Mouse (Mus musculus): ENCODE data around the gene Crybb1. TPM values are rescaled to one million over a fixed set of nuclear protein-coding genes. Genes with fewer than 3 reads are reported as not detected.
A peak's percentile ranks its signal among the peaks of the same experiment; 100 is the strongest.

Gene Crybb1
- total and polyA plus RNA-seq, 2 experiments = not detected

GRCm38 (mm10) chr5:112217031-112217430 lies 38.6 kb upstream of the Crybb1 start:
- 74% methylated on average over 22 of the region's 22 CpGs for WGBS
- H3K27ac ChIP-seq (replicated peaks; ENCODE audit: insufficient read depth, low read depth, low read length) = no peak overlapping the region
- H3K27me3 ChIP-seq (ENCODE audit: control insufficient read depth, insufficient read depth, low read length) = no peaks in the 10 kb centered on the region
- no peak overlapping the region for H3K9ac ChIP-seq (ENCODE audit: low read depth, low read length)
- H3K79me2 ChIP-seq (ENCODE audit: control insufficient read depth, insufficient read depth, low read length) = no peaks in the 10 kb centered on the region
- peaks cover 2% of the 10 kb centered on the region; the same call in 1 of the 2 replicates for H3K4me1 ChIP-seq (ENCODE audit: control insufficient read depth, insufficient read depth, low read length)
- no peaks in the 10 kb centered on the region for H3K36me3 ChIP-seq (ENCODE audit: control insufficient read depth, insufficient read depth, low read length)
- TF ChIP-seq CTCF (IDR thresholded peaks at IDR 0.05; ENCODE audit: low read depth, low read length) = no peak
- TF ChIP-seq POLR2A (IDR thresholded peaks at IDR 0.05; ENCODE audit: extremely low read depth, insufficient read depth, low read length) = no peak
- DNase-seq (ENCODE audit: extremely low read depth, low read depth, low spot score) = no peak
- H3K4me3 ChIP-seq (ENCODE audit: insufficient read depth, low read depth, low read length) = no peak overlapping the region

GRCm38 (mm10) chr5:112218679-112219078 lies 36.9 kb upstream of the Crybb1 start:
- no peaks in the 10 kb centered on the region for H3K79me2 ChIP-seq (ENCODE audit: control insufficient read depth, insufficient read depth, low read length)
- DNase-seq (ENCODE audit: extremely low read depth, low read depth, low spot score) = no peak
- peaks cover 2% of the 10 kb centered on the region; the same call in 1 of the 2 replicates for H3K4me1 ChIP-seq (ENCODE audit: control insufficient read depth, insufficient read depth, low read length)
- no peak overlapping the region for H3K4me3 ChIP-seq (ENCODE audit: insufficient read depth, low read depth, low read length)
- no peak overlapping the region for H3K27ac ChIP-seq (replicated peaks; ENCODE audit: insufficient read depth, low read depth, low read length)
- H3K9ac ChIP-seq (ENCODE audit: low read depth, low read length) = no peak overlapping the region
- H3K27me3 ChIP-seq (ENCODE audit: control insufficient read depth, insufficient read depth, low read length) = no peaks in the 10 kb centered on the region
- no peaks in the 10 kb centered on the region for H3K36me3 ChIP-seq (ENCODE audit: control insufficient read depth, insufficient read depth, low read length)
- TF ChIP-seq POLR2A (IDR thresholded peaks at IDR 0.05; ENCODE audit: extremely low read depth, insufficient read depth, low read length) (no peak), CTCF (IDR thresholded peaks at IDR 0.05; ENCODE audit: low read depth, low read length) (no peak)
- WGBS = 79% methylated on average over 4 of the region's 4 CpGs

DNA sequence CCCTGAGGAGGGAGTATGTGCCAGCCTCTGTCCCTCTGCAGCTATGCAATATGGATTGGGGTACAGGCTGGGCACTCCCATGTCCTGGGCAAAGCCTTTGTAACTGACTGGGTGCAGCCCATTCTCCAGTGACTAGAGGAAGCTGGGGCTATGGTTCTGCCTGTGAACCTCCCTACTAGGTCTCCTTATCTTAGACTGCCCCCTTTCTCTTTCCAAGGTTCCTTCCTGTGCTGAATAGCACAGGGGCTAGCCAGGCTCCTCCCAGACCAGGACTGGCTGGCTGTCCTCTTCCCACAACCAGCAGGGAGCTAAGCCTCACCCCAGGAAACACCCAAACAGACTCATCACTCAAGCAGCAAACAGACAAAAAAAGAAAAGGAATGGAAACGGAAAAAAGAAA lies 36.2 kb upstream of the Crybb1 start:
- no peak for TF ChIP-seq CTCF (IDR thresholded peaks at IDR 0.05; ENCODE audit: low read depth, low read length)
- TF ChIP-seq POLR2A (IDR thresholded peaks at IDR 0.05; ENCODE audit: extremely low read depth, insufficient read depth, low read length) = no peak
- peaks cover 2% of the 10 kb centered on the region; the same call in 1 of the 2 replicates for H3K4me1 ChIP-seq (ENCODE audit: control insufficient read depth, insufficient read depth, low read length)
- 0 out of 2 replicates have a peak overlapping the region, but pooled peaks have one; percentile 30 for H3K27ac ChIP-seq (replicated peaks; ENCODE audit: insufficient read depth, low read depth, low read length)
- H3K9ac ChIP-seq (ENCODE audit: low read depth, low read length) = no peak overlapping the region
- H3K36me3 ChIP-seq (ENCODE audit: control insufficient read depth, insufficient read depth, low read length) = no peaks in the 10 kb centered on the region
- no peak overlapping the region for H3K4me3 ChIP-seq (ENCODE audit: insufficient read depth, low read depth, low read length)
- no peak for DNase-seq (ENCODE audit: extremely low read depth, low read depth, low spot score)
- no peaks in the 10 kb centered on the region for H3K27me3 ChIP-seq (ENCODE audit: control insufficient read depth, insufficient read depth, low read length)
- H3K79me2 ChIP-seq (ENCODE audit: control insufficient read depth, insufficient read depth, low read length) = no peaks in the 10 kb centered on the region
- 0% methylated on average over 1 of the region's 1 CpGs for WGBS

GRCm38 (mm10) chr5:112220203-112220602 lies 35.4 kb upstream of the Crybb1 start:
- Histone ChIP-seq H3K4me1 (ENCODE audit: control insufficient read depth, insufficient read depth, low read length) (peaks cover 2% of the 10 kb centered on the region; the same call in 1 of the 2 replicates), H3K27ac (replicated peaks; ENCODE audit: insufficient read depth, low read depth, low read length) (no peak overlapping the region), H3K4me3 (ENCODE audit: insufficient read depth, low read depth, low read length) (no peak overlapping the region), H3K79me2 (ENCODE audit: control insufficient read depth, insufficient read depth, low read length) (no peaks in the 10 kb centered on the region), H3K36me3 (ENCODE audit: control insufficient read depth, insufficient read depth, low read length) (no peaks in the 10 kb centered on the region), H3K27me3 (ENCODE audit: control insufficient read depth, insufficient read depth, low read length) (no peaks in the 10 kb centered on the region), H3K9ac (ENCODE audit: low read depth, low read length) (no peak overlapping the region)
- DNase-seq (ENCODE audit: extremely low read depth, low read depth, low spot score) = no peak
- TF ChIP-seq POLR2A (IDR thresholded peaks at IDR 0.05; ENCODE audit: extremely low read depth, insufficient read depth, low read length) (no peak), CTCF (IDR thresholded peaks at IDR 0.05; ENCODE audit: low read depth, low read length) (no peak)
- WGBS = 75% methylated on average over 8 of the region's 8 CpGs

GRCm38 (mm10) chr5:112225591-112225990 lies 30.0 kb upstream of the Crybb1 start:
- Histone ChIP-seq H3K36me3 (ENCODE audit: control insufficient read depth, insufficient read depth, low read length) (no peaks in the 10 kb centered on the region), H3K4me3 (ENCODE audit: insufficient read depth, low read depth, low read length) (no peak overlapping the region), H3K9ac (ENCODE audit: low read depth, low read length) (no peak overlapping the region), H3K79me2 (ENCODE audit: control insufficient read depth, insufficient read depth, low read length) (no peaks in the 10 kb centered on the region), H3K27ac (replicated peaks; ENCODE audit: insufficient read depth, low read depth, low read length) (no peak overlapping the region), H3K4me1 (ENCODE audit: control insufficient read depth, insufficient read depth, low read length) (no peaks in the 10 kb centered on the region), H3K27me3 (ENCODE audit: control insufficient read depth, insufficient read depth, low read length) (peaks cover 20% of the 10 kb centered on the region)
- 75% methylated on average over 6 of the region's 6 CpGs for WGBS
- no peak for DNase-seq (ENCODE audit: extremely low read depth, low read depth, low spot score)
- no peak for TF ChIP-seq POLR2A (IDR thresholded peaks at IDR 0.05; ENCODE audit: extremely low read depth, insufficient read depth, low read length)
- no peak for TF ChIP-seq CTCF (IDR thresholded peaks at IDR 0.05; ENCODE audit: low read depth, low read length)

- Histone ChIP-seq H3K9ac (ENCODE audit: low read depth, low read length) (no peak overlapping the region), H3K27ac (replicated peaks; ENCODE audit: insufficient read depth, low read depth, low read length) (no peak overlapping the region), H3K36me3 (ENCODE audit: control insufficient read depth, insufficient read depth, low read length) (no peaks in the 10 kb centered on the region), H3K4me1 (ENCODE audit: control insufficient read depth, insufficient read depth, low read length) (no peaks in the 10 kb centered on the region), H3K27me3 (ENCODE audit: control insufficient read depth, insufficient read depth, low read length) (peaks cover 20% of the 10 kb centered on the region), H3K79me2 (ENCODE audit: control insufficient read depth, insufficient read depth, low read length) (no peaks in the 10 kb centered on the region), H3K4me3 (ENCODE audit: insufficient read depth, low read depth, low read length) (no peak overlapping the region)
- 4% methylated on average over 30 of the region's 30 CpGs for WGBS
- DNase-seq (ENCODE audit: extremely low read depth, low read depth, low spot score) = no peak
- TF ChIP-seq POLR2A (IDR thresholded peaks at IDR 0.05; ENCODE audit: extremely low read depth, insufficient read depth, low read length) (no peak), CTCF (IDR thresholded peaks at IDR 0.05; ENCODE audit: low read depth, low read length) (no peak)
Measured at GRCm38 (mm10) chr5:112227354-112227753, 28.3 kb upstream of the Crybb1 start.
